Mouse (Mus musculus): ENCODE measurements around the gene Mrps12. TPM values are rescaled to one million over a fixed set of nuclear protein-coding genes. Genes with fewer than 3 reads are reported as not detected.

Gene Mrps12
- 10 to 100 TPM; 59.7 to 63.5 TPM for total RNA-seq (2021)
- long read RNA-seq, experiment 1, transcript Mrps12-204 (2 exons, 883 nt) = minor isoform, 10 of 84 reads
- long read RNA-seq, experiment 1, transcript Mrps12-201 (3 exons, 722 nt) = major isoform, 66 of 84 reads
- long read RNA-seq, experiment 1, partial matches to known transcripts = 1 of 84 reads
- long read RNA-seq, experiment 1, other reads (novel, unspliced or antisense) = 7 of 84 reads
- long read RNA-seq, experiment 2, transcript Mrps12-201 (3 exons, 722 nt) = major isoform, 56 of 85 reads
- long read RNA-seq, experiment 2, transcript Mrps12-204 (2 exons, 883 nt) = minor isoform, 21 of 85 reads
- long read RNA-seq, experiment 2, partial matches to known transcripts = 0 of 85 reads
- long read RNA-seq, experiment 2, other reads (novel, unspliced or antisense) = 8 of 85 reads

DNA sequence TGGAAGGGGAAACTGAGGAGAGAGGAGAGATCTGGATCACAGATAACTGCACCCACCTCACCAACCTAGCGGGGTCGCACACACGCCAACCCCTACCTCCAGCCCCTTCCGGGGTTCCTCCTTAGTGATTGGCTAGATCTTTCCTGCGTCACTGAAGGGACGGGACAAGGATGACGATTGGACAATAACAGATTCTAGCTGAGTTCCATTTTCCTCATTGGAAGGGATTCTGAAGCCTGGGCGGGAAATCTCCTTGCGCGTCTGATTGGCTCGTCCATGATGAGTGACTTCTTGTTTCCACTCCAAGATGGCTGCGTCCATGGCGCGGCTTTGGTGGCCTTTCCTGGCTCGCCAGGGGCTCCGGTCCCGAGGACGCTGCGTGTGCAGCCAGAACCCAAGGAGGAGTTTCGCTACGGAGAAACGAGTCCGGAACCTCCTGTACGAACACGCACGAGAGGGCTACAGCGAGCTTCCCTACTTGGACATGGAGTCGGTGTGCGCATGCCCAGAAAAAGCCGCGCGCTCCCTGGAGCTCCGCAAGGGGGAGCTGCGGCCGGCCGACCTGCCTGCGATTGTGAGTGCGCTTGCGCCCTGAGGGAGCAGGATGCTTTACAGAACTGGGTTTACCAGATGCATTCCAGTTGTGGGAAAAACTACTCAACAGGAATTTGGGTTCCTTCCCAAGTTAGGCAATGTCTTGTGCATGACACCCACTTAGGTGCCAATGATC is at the start of gene Mrps12, which contains the start of gene Sars2:
Gene Mrps12, minus strand, starts transcription at position 112 of the 730 bp plus-strand sequence.
Gene Sars2, plus strand, starts transcription at position 284 of the 730 bp plus-strand sequence.
- DNase-seq (ENCODE audit: low spot score in 2 of 2) = peak; percentile 84 to 86

DNA sequence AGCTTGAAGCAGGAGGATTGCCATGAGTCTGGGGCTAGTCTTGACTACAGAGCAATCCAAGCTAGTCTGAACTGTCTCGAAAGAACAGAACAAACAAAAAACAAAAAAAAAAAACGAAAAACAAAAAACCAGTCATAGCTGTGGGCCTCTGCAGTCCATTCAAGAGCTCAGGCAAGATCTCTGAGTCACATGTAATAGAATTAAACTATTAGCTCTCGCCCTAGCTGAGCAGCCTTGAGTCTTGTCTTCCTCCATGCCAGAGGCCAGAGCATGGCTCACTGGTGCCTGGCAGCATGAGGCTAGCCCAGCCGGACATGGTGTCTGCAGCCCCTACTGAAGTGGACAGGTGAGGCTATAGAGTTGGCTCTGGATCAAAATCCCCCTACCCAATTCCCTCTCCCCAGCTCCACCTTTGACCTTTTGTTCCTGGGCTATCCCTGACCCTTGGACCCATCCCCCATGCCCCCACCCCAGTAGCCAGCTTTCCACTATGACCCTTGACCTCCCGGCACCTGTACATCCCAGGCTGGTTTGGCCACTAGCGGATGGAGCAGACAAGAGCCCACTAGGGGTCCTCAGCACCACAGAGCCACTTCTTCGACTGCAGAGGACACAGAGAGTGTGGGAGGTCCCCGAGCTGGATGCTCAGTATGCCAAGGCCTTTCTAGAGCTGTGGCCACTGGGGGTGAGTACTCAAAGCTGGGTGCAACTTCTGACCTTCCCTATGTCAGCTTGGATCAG is 48.6 kb upstream of the Mrps12 start:
- no peak for DNase-seq (ENCODE audit: low spot score in 2 of 2)

DNA sequence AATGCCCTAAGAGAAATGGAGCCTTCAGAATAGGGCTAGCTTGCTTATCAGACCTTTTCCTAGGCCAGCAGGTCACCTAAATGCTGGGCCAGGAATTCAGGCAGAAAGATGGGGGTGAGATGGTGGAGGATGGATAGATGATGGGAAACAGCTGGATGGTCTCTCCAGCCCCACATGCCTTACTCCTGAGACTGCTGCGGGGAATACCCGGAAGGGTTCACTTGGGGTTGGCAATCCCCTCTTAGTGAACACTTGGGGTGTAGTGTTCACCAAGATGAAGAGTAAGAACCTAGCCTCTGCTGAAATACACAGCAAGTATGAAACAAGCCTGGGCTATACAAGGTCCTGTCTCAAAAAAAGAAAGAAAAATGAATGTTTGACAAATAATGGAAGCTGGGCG is 47.6 kb upstream of the Mrps12 start:
- no peak for DNase-seq (ENCODE audit: low spot score in 2 of 2)

DNA sequence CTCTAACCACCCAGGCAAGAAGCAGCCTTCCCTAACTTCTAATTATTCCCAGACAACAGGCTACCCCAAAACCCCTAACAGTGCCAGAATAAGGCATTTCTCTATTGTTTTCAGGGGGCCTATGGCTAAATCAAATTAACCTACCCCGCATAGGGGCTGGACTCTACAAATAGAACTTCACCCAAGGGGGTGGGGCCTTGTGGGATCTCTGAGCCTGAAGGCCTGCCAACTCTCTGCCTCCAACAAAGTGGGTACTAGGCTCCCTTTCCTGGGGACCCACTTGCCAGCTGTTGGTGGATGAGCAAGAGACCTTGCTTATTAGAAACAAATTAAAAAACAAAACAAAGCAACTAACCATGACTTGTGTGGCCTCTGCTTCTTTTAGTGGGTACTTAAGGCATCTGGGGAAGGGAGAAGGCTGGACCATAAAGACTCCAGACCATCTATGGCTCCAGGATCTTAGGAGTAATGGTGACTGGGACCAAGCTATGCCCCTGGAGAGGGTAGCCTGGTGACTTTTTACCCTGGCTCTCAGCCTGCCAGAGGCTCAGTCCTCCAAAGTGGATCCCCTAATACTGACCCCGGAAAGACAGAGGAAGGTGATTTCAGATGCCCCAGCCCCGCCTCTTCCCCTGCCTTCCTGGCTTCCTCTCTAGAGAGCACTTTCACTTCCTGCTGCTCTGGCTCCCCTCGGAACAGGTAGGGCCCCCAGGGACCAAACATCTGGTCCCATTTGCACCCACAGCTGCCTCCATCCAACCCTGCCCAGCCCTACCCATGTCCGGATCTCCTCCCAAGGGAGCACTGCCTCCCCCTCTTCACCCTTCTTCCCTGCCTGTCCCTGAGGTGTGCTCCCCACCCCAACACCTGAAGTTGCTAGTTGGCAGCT is 46.9 kb upstream of the Mrps12 start, which contains the start of gene Rinl:
Gene Rinl, plus strand, starts transcription at position 663 of the 889 bp plus-strand sequence.
- DNase-seq (ENCODE audit: low spot score in 2 of 2) = no peak

DNA sequence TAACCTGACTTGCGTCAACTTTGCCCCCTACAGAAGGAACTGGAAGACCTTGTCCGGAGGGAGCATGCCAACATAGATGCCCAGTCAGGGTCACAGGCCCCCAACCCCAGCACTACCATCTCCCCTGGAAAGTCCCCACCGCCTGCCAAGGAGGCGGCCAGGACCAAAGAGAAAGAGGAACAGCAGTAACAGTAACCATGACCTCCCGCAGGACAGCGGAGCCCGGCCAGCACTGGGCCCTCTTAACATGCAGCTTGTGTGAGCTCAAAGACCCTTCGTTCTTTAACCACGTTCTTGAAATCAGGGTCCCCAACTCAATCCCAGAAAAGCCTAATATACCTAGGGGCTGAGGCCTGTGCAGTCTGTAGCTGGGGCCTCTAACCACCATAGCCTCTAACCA is 46.3 kb upstream of the Mrps12 start:
- DNase-seq (ENCODE audit: low spot score in 2 of 2) = no peak

DNA sequence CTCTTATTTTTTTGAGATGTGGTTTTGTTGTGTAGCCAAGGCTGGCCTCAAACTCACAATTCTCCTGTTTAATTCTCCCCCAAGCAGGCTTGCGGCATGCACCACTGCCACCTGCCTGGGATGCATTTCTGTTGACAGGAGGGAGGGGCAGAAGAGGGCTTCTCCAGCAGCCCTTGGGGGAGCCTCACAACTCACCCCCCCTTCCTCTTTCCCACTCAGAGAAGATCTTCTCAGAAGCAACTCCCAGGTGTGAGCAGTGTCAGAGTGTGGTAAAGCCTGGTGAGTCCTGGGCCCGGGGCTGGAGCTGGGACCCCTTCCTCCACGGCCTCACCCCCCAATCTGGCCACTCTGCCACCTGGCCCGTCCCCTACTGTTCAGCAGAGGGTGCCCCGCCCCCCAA is 43.5 kb upstream of the Mrps12 start:
- no peak for DNase-seq (ENCODE audit: low spot score in 2 of 2)

DNA sequence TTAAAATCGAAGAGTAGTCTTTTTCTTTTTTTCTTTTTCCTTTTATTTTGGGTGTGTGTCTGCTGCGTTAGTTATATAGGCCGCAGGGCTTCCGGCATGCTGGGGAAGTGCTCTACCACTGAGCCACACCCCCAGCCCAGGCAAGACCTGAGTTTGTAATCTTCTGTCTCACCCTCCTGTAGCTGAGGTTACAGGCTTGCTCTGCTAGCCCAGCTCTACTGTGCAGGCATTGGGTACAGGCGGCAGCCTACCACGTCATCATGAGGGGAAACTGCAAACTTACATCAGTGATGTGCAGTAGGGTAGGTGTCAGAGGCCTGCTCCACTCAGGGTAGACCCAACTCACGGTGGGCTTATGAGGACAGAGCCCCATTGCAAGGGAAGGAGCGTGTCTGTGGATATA is 39.6 kb upstream of the Mrps12 start:
- no peak for DNase-seq (ENCODE audit: low spot score in 2 of 2)

DNA sequence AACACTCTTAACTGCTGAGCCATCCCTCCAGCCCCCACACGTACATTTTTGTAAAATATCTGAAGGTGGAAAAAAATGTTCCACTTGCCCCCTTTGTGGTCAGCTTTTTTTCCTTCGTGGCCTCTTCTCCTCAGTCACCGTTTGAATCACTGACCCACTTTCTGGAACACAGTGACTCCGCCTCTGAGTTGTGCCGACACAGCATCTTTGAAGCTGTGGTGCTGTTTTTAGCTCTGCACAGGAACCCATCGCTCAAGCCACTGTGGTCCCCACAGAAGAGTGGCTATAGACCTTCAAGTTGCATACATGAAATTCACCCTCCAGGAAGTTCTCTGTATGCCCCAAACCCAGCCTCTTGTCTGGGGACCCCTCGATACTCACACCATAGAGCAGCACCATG is 39.2 kb upstream of the Mrps12 start:
- DNase-seq (ENCODE audit: low spot score in 2 of 2) = no peak

DNA sequence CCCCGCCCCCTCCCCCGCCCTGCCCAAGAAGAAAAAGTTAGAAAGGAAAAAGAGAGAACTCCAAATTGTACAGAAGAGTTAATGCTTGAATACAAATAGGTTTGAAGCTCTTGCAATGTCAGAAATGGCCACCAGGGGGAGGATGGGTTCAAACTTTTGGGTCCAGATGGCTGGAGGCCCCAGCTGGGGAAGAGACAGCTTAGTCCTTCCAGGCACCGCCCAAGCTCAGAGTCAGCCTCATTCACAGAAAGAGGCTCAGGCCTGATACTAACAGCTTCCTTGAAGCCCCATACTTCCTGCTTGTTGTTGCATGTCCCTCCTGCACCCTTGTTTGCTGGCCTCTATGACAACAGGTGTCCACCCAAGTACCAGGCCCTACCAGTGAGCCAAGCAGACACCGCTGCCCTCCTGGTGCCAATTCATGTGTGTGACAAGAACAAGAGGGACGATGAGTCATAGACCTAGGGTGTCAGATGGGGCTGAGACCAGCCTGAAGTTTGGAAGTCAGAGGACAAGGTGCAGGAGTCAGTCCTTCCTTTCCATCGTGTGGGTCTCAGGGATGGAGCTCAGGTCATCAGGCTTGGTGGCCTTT is 38.5 kb upstream of the Mrps12 start:
- DNase-seq (ENCODE audit: low spot score in 2 of 2) = peak; percentile 82 to 83

DNA sequence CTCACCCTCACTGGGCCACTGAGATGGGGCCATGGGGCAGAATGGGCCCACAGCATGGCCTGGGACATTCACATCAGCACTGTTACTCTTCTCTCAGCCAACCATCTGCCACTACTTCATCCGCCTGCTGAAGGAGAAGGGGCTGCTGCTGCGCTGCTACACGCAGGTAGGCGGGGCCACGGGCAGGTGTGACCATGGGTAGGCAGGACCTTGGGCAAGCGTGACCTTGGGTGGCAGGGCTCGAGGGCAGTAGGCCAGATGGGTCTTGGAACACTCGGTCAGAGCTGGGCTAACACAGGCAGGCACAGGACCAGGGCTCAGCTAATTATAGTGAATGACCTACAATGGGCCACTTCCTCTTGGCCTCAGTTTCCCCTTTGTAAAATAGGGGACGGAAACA is 37.2 kb upstream of the Mrps12 start:
- no peak for DNase-seq (ENCODE audit: low spot score in 2 of 2)

DNA sequence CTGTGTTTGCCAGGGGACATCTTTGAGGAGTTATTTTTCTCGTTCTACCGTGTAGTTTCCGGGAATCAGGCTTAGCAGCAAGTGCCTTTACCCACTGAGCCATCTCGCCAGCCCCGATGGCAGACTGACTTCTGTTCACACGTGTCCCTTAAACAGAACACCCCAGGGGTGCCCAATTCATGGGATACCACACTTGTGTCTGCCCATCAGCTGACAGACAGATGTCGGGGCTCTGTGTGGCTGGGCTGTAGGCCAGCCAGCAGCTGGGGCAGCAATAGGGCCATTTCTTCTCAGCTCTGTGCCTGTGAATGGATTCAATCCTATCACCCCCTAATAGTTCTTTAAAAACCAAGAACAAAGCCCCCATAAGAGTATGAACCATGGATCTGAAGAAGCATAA is 33.5 kb upstream of the Mrps12 start:
- no peak for DNase-seq (ENCODE audit: low spot score in 2 of 2)

DNA sequence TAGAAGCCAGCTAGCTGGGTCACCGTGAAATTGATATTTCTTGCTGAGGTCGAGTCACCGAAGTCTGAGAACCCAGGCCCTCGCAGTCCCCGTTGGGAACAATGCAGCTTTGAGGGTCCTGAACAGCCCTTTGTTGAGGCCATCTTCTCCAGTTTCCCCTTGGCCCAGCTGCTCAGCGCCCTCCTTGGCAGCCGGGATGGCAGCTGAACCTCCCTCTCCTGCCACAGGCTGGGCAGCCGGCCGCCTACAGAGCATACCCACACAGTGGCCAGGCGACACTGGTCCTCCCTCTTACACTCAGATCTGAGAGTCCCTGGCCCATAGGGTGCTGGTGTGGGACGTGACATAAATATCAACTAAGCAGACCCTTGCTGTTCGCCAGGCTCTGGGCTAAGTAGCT is 32.5 kb upstream of the Mrps12 start:
- no peak for DNase-seq (ENCODE audit: low spot score in 2 of 2)

DNA sequence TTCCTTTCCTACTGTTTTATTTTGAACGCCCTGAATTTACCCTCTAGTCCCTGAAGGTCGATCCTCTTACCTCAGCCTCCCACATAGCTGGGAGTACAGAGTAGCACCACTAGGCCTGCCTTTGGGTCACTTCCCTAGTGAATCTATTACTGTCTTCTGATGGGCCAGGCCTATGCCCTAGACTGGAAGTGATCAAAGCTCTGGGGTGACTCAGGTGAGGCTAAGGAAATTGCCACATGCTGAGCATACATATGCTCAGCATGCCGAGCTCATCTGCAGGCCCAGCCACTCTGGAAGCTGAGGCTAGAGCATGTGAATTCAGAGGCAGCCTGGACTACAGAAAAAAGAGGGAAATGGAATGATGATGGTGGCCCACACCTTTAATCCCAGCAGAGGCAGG is 31.5 kb upstream of the Mrps12 start:
- DNase-seq (ENCODE audit: low spot score in 2 of 2) = no peak

DNA sequence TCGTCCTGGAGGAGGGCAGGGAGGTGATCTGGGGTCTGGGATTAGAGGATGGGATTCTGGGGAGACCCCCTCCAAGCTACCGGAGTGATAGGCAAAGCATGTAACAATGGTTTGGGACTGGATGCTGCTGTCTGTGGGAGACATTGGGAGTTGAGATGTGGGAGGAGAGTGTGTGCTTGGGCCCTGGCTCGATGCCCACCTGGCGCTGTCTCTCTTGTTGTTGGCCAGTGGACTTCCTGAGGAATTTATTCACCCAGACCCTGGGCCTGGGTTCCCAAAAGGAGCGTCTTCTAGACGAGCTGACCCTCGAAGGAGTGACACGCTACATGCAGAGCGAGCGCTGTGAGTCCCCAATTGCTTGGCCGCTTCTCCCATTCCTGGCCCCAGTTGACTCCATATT is 30.2 kb upstream of the Mrps12 start:
- DNase-seq (ENCODE audit: low spot score in 2 of 2) = no peak

DNA sequence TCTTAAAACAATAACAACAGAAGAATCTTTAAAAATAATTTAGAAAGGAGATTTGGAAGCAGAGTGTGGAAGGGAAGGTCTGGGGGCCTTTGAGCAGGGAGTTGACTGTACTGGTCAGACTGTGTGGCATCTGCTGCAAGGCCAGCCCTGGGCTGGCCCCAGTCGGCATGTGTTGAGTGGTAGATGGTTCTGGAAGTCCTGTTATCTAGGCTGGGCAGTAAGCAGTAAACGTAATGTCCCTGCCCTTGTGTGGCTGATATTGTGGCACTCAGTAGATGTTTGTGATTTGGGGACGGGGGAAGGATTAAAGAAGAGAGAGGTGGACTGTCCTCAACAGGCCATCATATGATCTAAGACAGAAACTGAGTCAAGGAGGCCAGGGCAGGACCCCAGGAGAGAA is 28.7 kb upstream of the Mrps12 start:
- DNase-seq (ENCODE audit: low spot score in 2 of 2) = no peak

DNA sequence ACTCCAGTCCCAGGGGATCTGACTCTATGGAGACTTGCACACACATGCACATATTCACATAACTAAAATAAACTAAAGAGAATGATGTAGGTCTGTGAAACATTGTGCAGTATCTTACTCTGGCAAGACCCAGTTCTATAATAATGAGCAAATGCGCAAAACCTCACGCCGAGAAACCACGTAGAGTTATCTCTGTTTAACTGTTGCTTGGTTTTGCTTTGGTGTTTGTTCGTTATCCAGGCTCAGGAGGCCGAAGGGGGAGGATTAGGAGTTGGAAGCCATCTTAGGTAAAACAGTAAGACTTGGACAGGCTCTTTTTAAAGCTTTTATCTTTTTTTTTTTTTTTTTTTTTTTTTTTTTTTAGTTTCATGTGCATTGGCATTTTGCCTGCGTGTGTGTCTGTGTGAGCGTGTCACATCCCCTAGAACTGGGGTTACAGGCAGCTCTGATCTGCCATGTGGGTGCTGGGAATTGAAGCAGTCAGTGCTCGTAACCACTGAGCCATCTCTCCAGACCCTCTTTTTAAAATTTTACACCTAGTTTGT is 27.9 kb upstream of the Mrps12 start:
- no peak for DNase-seq (ENCODE audit: low spot score in 2 of 2)

DNA sequence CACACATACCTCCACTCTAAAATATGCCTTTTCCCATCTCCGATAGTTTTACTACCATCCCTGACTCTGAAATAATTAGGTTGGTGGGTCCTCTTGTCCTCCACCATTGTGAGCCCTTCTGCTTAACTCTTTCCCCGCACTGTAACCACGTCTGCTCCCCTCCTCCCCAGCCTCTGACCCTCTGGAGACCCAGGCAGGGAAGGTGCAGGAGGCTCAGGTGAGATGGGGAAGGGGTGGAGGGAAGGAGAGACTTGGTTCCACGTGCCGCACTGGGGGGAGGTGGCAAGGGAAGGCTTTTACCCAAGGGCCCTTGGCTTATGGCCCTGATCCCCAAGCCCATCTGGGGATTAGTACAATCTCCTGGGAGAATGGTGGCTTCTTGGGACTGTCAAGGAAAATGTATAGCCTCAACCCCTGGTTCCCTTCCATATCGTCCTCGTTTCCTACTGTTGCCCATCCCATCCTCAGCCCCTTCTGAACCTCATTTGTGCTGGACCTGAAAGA is 25.9 kb upstream of the Mrps12 start, which contains the start of gene Nfkbib:
Gene Nfkbib, minus strand, starts transcription at position 51 of the 504 bp plus-strand sequence.
- no peak for DNase-seq (ENCODE audit: low spot score in 2 of 2)

DNA sequence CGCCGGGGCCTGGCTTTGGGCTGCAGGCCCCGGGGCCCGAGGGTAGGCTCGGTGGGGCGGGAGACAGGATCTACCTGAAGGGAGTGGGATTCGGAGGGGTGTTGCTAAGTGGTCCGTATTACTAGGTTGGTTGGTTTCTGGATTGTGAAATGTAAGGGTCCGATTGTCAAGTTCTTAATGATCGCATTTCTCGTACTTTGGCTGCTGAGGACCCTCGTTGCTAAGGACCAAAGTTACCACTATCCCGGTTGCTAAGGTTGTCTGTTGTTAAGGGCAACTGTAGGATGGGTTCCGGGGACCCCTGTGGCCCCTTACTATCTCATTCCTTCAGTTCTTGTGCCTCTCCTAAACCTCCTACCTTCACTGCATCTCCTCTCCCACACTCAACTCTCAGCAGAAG is 25.3 kb upstream of the Mrps12 start:
- no peak for DNase-seq (ENCODE audit: low spot score in 2 of 2)

DNA sequence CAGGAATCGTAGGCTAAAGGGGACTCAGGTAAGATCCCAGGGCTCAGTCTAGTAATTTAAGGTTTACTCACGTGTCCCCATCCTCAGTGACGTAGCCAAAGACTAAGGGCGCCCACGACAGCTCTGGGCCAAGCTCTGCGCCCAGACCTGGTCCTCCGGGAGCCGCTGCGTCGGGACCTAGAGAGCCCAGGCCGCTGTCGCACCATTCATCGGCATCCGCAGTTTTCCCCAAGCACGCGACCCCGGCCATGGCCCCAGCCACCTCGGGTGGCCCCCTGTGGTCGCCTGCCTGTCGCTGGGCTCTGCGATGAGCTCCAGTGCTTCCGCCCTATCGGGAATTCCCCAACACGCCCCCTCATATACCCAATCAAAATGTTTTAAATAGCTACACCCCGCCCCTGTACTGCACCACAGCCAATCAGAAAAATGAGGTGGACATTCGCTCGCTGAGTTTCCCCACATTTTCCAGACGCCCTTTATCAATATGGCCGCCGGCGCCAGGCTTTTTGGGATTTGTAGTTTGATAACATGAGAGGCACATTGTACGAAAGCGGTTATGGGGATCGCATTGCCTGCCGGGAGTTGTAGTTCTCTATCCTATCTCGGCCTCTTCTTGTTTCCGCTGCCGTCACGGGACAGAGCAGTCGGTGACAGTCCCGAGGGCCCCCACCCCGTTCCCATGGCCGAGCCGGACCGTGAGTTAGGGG is 24.7 kb upstream of the Mrps12 start, which contains the start of gene Sirt2:
Gene Sirt2, plus strand, starts transcription at position 563 of the 707 bp plus-strand sequence.
- peak; percentile 80 to 95 for DNase-seq (ENCODE audit: low spot score in 2 of 2)

Measured in adrenal gland, postnatal 4 days (tissue).